Mouse (Mus musculus): ENCODE data around the gene Kif20b. TPM values are rescaled to one million over a fixed set of nuclear protein-coding genes. Genes with fewer than 3 reads are reported as not detected.

The Kif20b gene
- polyA plus RNA-seq, 1 experiment from 2014 or later: 85.7 TPM

GRCm38 (mm10) chr19:34886324-34886723 is 35.8 kb upstream of the Kif20b start:
- Histone ChIP-seq H3K36me3 (ENCODE audit: control insufficient read depth, insufficient read depth, low read length) (no peaks in the 10 kb centered on the region), H3K9ac (ENCODE audit: low read length) (no peak overlapping the region), H3K27me3 (ENCODE audit: control insufficient read depth, insufficient read depth, low read depth, low read length) (no peaks in the 10 kb centered on the region), H3K9me3 (ENCODE audit: control insufficient read depth, low read length) (no peaks in the 10 kb centered on the region), H3K4me1 (replicated peaks; ENCODE audit: control insufficient read depth, insufficient read depth, low read length) (no peaks in the 10 kb centered on the region), H3K27ac (ENCODE audit: low read length) (no peak overlapping the region), H3K4me3 (ENCODE audit: low read length) (no peak overlapping the region), H3K4me2 (ENCODE audit: low read depth, low read length) (no peak overlapping the region)
- 65% methylated on average over 4 of the region's 4 CpGs for WGBS
- no peak for ATAC-seq (ENCODE audit: low read depth)

DNA sequence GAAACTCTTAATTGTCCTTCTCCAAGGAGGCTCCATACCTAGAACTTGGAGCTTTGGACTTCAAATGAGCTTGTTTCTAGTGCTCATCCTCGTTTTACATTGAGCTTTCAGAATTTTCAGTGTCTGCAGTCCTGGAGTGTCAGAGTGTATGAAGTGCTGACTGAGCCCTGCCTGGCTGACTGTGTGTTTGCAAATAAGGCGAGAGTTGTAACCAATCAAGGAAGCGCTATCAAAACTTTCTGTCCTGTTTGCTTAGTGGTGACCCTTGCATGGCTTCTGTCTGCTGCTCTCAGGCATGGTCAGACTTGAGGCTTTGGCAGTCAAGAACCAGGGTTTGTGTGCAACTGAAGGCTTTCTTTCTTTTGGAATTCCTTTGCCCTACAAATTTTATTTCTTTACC is 31.2 kb upstream of the Kif20b start:
- WGBS: 28% methylated on average over 3 of the region's 3 CpGs
- Histone ChIP-seq H3K27ac (ENCODE audit: low read length) (no peak overlapping the region), H3K4me2 (ENCODE audit: low read depth, low read length) (no peak overlapping the region), H3K27me3 (ENCODE audit: control insufficient read depth, insufficient read depth, low read depth, low read length) (no peaks in the 10 kb centered on the region), H3K36me3 (ENCODE audit: control insufficient read depth, insufficient read depth, low read length) (no peaks in the 10 kb centered on the region), H3K4me1 (replicated peaks; ENCODE audit: control insufficient read depth, insufficient read depth, low read length) (no peaks in the 10 kb centered on the region), H3K4me3 (ENCODE audit: low read length) (no peak overlapping the region), H3K9ac (ENCODE audit: low read length) (no peak overlapping the region), H3K9me3 (ENCODE audit: control insufficient read depth, low read length) (no peaks in the 10 kb centered on the region)
- ATAC-seq (ENCODE audit: low read depth): peak; percentile 76

DNA sequence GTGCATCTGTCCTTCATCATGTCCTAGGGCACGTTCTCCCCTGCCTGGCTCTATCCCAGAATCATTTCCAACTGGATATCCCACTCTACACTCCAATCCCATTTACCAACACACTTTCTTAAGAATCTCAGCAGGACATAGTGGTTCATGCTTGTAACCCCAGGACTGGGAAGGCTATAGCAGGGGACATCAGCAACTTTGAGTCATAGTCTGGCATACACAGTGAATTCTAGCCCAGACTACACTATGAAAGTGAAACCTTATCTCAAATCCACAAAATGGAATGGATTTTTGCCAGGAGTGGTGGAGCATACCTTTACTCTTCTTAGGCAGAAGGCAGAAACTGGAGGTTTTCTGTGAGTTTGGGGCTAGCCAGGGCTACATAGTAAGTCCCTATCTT is 30.6 kb upstream of the Kif20b start:
- 0 out of 2 replicates have a peak, but pooled peaks have one; percentile 12 for ATAC-seq (ENCODE audit: low read depth)
- H3K27me3 ChIP-seq (ENCODE audit: control insufficient read depth, insufficient read depth, low read depth, low read length): no peaks in the 10 kb centered on the region
- no peak overlapping the region for H3K9ac ChIP-seq (ENCODE audit: low read length)
- no peak overlapping the region for H3K4me2 ChIP-seq (ENCODE audit: low read depth, low read length)
- no peaks in the 10 kb centered on the region for H3K9me3 ChIP-seq (ENCODE audit: control insufficient read depth, low read length)
- H3K4me3 ChIP-seq (ENCODE audit: low read length): no peak overlapping the region
- H3K27ac ChIP-seq (ENCODE audit: low read length): no peak overlapping the region
- H3K36me3 ChIP-seq (ENCODE audit: control insufficient read depth, insufficient read depth, low read length): no peaks in the 10 kb centered on the region
- WGBS: 63% methylated on average over 1 of the region's 1 CpGs
- no peaks in the 10 kb centered on the region for H3K4me1 ChIP-seq (replicated peaks; ENCODE audit: control insufficient read depth, insufficient read depth, low read length)

GRCm38 (mm10) chr19:34895082-34895481 is 27.1 kb upstream of the Kif20b start:
- ATAC-seq (ENCODE audit: low read depth): no peak

DNA sequence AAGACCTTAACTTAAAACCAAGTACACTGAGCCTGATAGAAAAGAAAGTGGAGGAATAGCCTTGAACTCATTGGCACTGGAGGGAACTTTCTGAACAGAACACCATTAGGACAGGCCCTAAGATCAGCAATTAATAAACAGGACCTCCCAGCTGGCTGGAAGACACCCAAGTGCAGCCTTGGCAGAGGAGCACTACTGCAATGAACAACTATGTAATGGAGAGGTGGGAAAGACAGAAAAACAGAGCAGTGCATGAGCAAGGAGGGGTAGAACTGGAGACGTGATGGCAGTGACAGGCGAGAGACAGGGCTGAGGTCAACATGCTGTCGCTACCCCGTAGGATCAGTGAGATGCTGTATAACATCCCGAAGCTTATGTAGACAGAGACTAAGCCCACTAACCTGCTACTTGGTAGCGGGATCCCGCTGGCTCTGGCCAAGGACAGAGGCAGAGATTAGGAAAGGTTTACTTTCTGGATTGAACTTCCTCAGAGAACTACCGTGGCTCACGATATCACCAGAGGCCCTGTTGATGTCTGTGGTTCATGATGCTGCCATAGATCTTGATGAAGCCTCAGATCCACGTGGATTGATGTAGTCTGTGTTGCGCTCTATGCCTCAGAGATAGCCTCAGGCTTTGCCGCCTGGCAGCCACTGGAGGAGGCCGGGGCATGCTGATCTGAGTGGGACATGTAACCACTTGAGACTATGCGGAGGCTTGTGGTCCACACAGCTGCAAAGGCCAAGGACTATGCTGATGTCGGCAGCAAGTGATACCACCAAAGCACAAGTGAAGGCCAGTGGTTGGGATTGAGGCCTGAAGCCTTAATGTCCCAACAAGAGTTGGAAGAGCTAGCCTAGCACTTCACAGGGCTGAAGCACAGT is 24.8 kb upstream of the Kif20b start:
- no peaks in the 10 kb centered on the region; the same call in none of the 2 replicates for H3K4me1 ChIP-seq (replicated peaks; ENCODE audit: control insufficient read depth, insufficient read depth, low read length)
- no peak overlapping the region for H3K4me3 ChIP-seq (ENCODE audit: low read length)
- H3K9me3 ChIP-seq (ENCODE audit: control insufficient read depth, low read length): no peaks in the 10 kb centered on the region
- peak overlapping the region; percentile 41 for H3K27ac ChIP-seq (ENCODE audit: low read length)
- H3K4me2 ChIP-seq (ENCODE audit: low read depth, low read length): no peak overlapping the region
- no peaks in the 10 kb centered on the region for H3K36me3 ChIP-seq (ENCODE audit: control insufficient read depth, insufficient read depth, low read length)
- no peaks in the 10 kb centered on the region for H3K27me3 ChIP-seq (ENCODE audit: control insufficient read depth, insufficient read depth, low read depth, low read length)
- ATAC-seq (ENCODE audit: low read depth): peak; percentile 85
- H3K9ac ChIP-seq (ENCODE audit: low read length): no peak overlapping the region
- WGBS: 68% methylated on average over 15 of the region's 15 CpGs

More at GRCm38 (mm10) chr19:34895082-34895481, 27.1 kb upstream of the Kif20b start:
- H3K4me1 ChIP-seq (replicated peaks; ENCODE audit: control insufficient read depth, insufficient read depth, low read length): no peaks in the 10 kb centered on the region; the same call in none of the 2 replicates
- H3K4me3 ChIP-seq (ENCODE audit: low read length): no peak overlapping the region
- H3K36me3 ChIP-seq (ENCODE audit: control insufficient read depth, insufficient read depth, low read length): no peaks in the 10 kb centered on the region
- H3K27me3 ChIP-seq (ENCODE audit: control insufficient read depth, insufficient read depth, low read depth, low read length): no peaks in the 10 kb centered on the region
- WGBS: 75% methylated on average over 4 of the region's 4 CpGs
- no peak overlapping the region for H3K4me2 ChIP-seq (ENCODE audit: low read depth, low read length)
- H3K9ac ChIP-seq (ENCODE audit: low read length): no peak overlapping the region
- H3K9me3 ChIP-seq (ENCODE audit: control insufficient read depth, low read length): no peaks in the 10 kb centered on the region
- H3K27ac ChIP-seq (ENCODE audit: low read length): no peak overlapping the region

- no peak overlapping the region for H3K9ac ChIP-seq (ENCODE audit: low read length)
- H3K9me3 ChIP-seq (ENCODE audit: control insufficient read depth, low read length): no peaks in the 10 kb centered on the region
- H3K36me3 ChIP-seq (ENCODE audit: control insufficient read depth, insufficient read depth, low read length): no peaks in the 10 kb centered on the region
- ATAC-seq (ENCODE audit: low read depth): peak; percentile 88
- H3K4me3 ChIP-seq (ENCODE audit: low read length): no peak overlapping the region
- H3K27ac ChIP-seq (ENCODE audit: low read length): peak overlapping the region; percentile 59; the same call in 1 of the 2 replicates
- H3K4me1 ChIP-seq (replicated peaks; ENCODE audit: control insufficient read depth, insufficient read depth, low read length): no peaks in the 10 kb centered on the region; the same call in none of the 2 replicates
- no peak overlapping the region for H3K4me2 ChIP-seq (ENCODE audit: low read depth, low read length)
- WGBS: 42% methylated on average over 4 of the region's 4 CpGs
- H3K27me3 ChIP-seq (ENCODE audit: control insufficient read depth, insufficient read depth, low read depth, low read length): no peaks in the 10 kb centered on the region
These were observed 23.2 kb upstream of the Kif20b start for GRCm38 (mm10) chr19:34898941-34899340.

GRCm38 (mm10) chr19:34901266-34901665 is 20.9 kb upstream of the Kif20b start:
- no peak overlapping the region for H3K9ac ChIP-seq (ENCODE audit: low read length)
- ATAC-seq (ENCODE audit: low read depth): no peak
- H3K4me1 ChIP-seq (replicated peaks; ENCODE audit: control insufficient read depth, insufficient read depth, low read length): no peaks in the 10 kb centered on the region; the same call in none of the 2 replicates
- H3K27ac ChIP-seq (ENCODE audit: low read length): no peak overlapping the region
- H3K27me3 ChIP-seq (ENCODE audit: control insufficient read depth, insufficient read depth, low read depth, low read length): no peaks in the 10 kb centered on the region
- no peaks in the 10 kb centered on the region for H3K9me3 ChIP-seq (ENCODE audit: control insufficient read depth, low read length)
- H3K4me2 ChIP-seq (ENCODE audit: low read depth, low read length): no peak overlapping the region
- no peaks in the 10 kb centered on the region for H3K36me3 ChIP-seq (ENCODE audit: control insufficient read depth, insufficient read depth, low read length)
- 84% methylated on average over 7 of the region's 7 CpGs for WGBS
- H3K4me3 ChIP-seq (ENCODE audit: low read length): no peak overlapping the region

- no peaks in the 10 kb centered on the region; the same call in none of the 2 replicates for H3K4me1 ChIP-seq (replicated peaks; ENCODE audit: control insufficient read depth, insufficient read depth, low read length)
- no peaks in the 10 kb centered on the region for H3K36me3 ChIP-seq (ENCODE audit: control insufficient read depth, insufficient read depth, low read length)
- H3K27ac ChIP-seq (ENCODE audit: low read length): no peak overlapping the region
- H3K4me3 ChIP-seq (ENCODE audit: low read length): no peak overlapping the region
- no peaks in the 10 kb centered on the region for H3K9me3 ChIP-seq (ENCODE audit: control insufficient read depth, low read length)
- 78% methylated on average over 2 of the region's 2 CpGs for WGBS
- no peak overlapping the region for H3K4me2 ChIP-seq (ENCODE audit: low read depth, low read length)
- no peak overlapping the region for H3K9ac ChIP-seq (ENCODE audit: low read length)
- no peak for ATAC-seq (ENCODE audit: low read depth)
- H3K27me3 ChIP-seq (ENCODE audit: control insufficient read depth, insufficient read depth, low read depth, low read length): no peaks in the 10 kb centered on the region
These were observed 20.4 kb upstream of the Kif20b start for GRCm38 (mm10) chr19:34901735-34902134.

DNA sequence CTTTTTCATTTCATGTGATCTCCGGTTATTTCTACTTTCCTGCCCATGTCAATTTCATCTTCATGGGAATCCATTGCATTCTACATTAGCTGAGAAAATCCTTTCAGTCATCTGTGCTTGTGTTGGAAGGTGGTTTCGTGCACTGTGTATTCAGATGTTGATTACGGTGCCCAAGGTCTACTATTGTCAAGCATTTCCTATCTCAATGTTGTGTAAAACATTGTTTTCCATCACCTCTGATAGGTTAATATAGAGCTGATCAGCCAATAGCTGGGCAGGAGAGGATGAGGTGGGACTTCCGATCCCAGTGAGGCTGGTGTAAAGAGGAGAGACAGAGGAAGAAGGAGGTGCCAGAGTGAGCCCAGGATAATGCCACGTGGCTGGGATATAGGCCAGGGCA is 18.1 kb upstream of the Kif20b start:
- H3K9me3 ChIP-seq (ENCODE audit: control insufficient read depth, low read length): no peaks in the 10 kb centered on the region
- H3K4me2 ChIP-seq (ENCODE audit: low read depth, low read length): no peak overlapping the region
- ATAC-seq (ENCODE audit: low read depth): no peak
- no peaks in the 10 kb centered on the region for H3K4me1 ChIP-seq (replicated peaks; ENCODE audit: control insufficient read depth, insufficient read depth, low read length)
- WGBS: 82% methylated on average over 5 of the region's 5 CpGs
- H3K36me3 ChIP-seq (ENCODE audit: control insufficient read depth, insufficient read depth, low read length): no peaks in the 10 kb centered on the region
- H3K27ac ChIP-seq (ENCODE audit: low read length): no peak overlapping the region
- H3K9ac ChIP-seq (ENCODE audit: low read length): no peak overlapping the region
- H3K27me3 ChIP-seq (ENCODE audit: control insufficient read depth, insufficient read depth, low read depth, low read length): no peaks in the 10 kb centered on the region
- H3K4me3 ChIP-seq (ENCODE audit: low read length): no peak overlapping the region
